Mouse (Mus musculus) liver, adult 10 weeks (tissue): Measurements from ENCODE around the gene 3830403N18Rik. TPM values are rescaled to one million over a fixed set of nuclear protein-coding genes. Genes with fewer than 3 reads are reported as not detected.

ENCODE experiments used
- polyA plus RNA-seq: library from polyadenylated mRNA; stranded (reverse); fragments of 350-450 nt; fragmentation: Illumina TruSeq; extraction: RNeasy Lipid Tissue Mini Kit (QIAGEN cat#74804); gene quantifications from one replicate; pipeline ENCODE4 v1.2.3, GENCODE M21; 2014; ENCODE audit warnings: low read depth, low replicate concordance

The 3830403N18Rik gene
- polyA plus RNA-seq, result 0.69 TPM

GRCm38 (mm10) chrX:56136336-56136909, at the start of gene 3830403N18Rik:
TSS of gene 3830403N18Rik (plus strand) at chrX:56136572.

Other genes starting within 250 kb of the 3830403N18Rik start
- gene Gm773, start 76.3 kb downstream of the 3830403N18Rik start, polyA plus RNA-seq, result not detected
- gene Zfp449, start 209.8 kb downstream of the 3830403N18Rik start, polyA plus RNA-seq, result 0.79 TPM
- gene Smim10l2a, start 238.0 kb downstream of the 3830403N18Rik start, polyA plus RNA-seq, result not detected